Mouse (Mus musculus): ENCODE measurements at regions not wholly inside any gene's neighbourhood (a gene's known extent, or its start where the extent isn't known, plus 50 kb on each side); places are given as distances from the start of the nearest gene placed in this dataset.

GRCm38 (mm10) chr15:45171605-45172004 lies 5037.4 kb downstream of the 9330182O14Rik start:
- no peak for ATAC-seq (ENCODE audit: low read depth)
- no peak overlapping the region for H3K27ac ChIP-seq (replicated peaks; ENCODE audit: low read depth, low read length)
- WGBS, result 86% methylated on average over 1 of the region's 1 CpGs
- H3K4me2 ChIP-seq (ENCODE audit: low read depth, low read length), result no peak overlapping the region
- DNase-seq (ENCODE audit: low spot score), result no peak
- no peak overlapping the region for H3K4me3 ChIP-seq (ENCODE audit: low read depth, low read length)
- no peaks in the 10 kb centered on the region for H3K36me3 ChIP-seq (ENCODE audit: control insufficient read depth, insufficient read depth, low read length)
- H3K4me1 ChIP-seq (ENCODE audit: control insufficient read depth, insufficient read depth, low read length), result no peaks in the 10 kb centered on the region
- H3K9me3 ChIP-seq (ENCODE audit: control insufficient read depth, low read length), result no peaks in the 10 kb centered on the region
- no peak overlapping the region for H3K9ac ChIP-seq (ENCODE audit: low read depth, low read length)
- H3K27me3 ChIP-seq (replicated peaks; ENCODE audit: control insufficient read depth, insufficient read depth, low read length), result no peaks in the 10 kb centered on the region

- no peaks in the 10 kb centered on the region for H3K27me3 ChIP-seq (replicated peaks; ENCODE audit: control insufficient read depth, insufficient read depth, low read length)
Measured at GRCm38 (mm10) chr15:45178341-45178740, 5044.2 kb downstream of the 9330182O14Rik start.

GRCm38 (mm10) chr15:45180173-45180572 lies 5046.0 kb downstream of the 9330182O14Rik start:
- H3K4me1 ChIP-seq (ENCODE audit: control insufficient read depth, insufficient read depth, low read length), result no peaks in the 10 kb centered on the region
- ATAC-seq (ENCODE audit: low read depth), result no peak
- no peaks in the 10 kb centered on the region for H3K36me3 ChIP-seq (ENCODE audit: control insufficient read depth, insufficient read depth, low read length)
- no peaks in the 10 kb centered on the region for H3K9me3 ChIP-seq (ENCODE audit: control insufficient read depth, low read length)
- WGBS, result 56% methylated on average over 5 of the region's 5 CpGs
- peak; percentile 8 for DNase-seq (ENCODE audit: low spot score)
- no peak overlapping the region for H3K27ac ChIP-seq (replicated peaks; ENCODE audit: low read depth, low read length)
- no peak overlapping the region for H3K4me2 ChIP-seq (ENCODE audit: low read depth, low read length)
- no peak overlapping the region for H3K9ac ChIP-seq (ENCODE audit: low read depth, low read length)
- H3K27me3 ChIP-seq (replicated peaks; ENCODE audit: control insufficient read depth, insufficient read depth, low read length), result no peaks in the 10 kb centered on the region
- H3K4me3 ChIP-seq (ENCODE audit: low read depth, low read length), result no peak overlapping the region

More at GRCm38 (mm10) chr15:45178341-45178740, 5044.2 kb downstream of the 9330182O14Rik start:
- Histone ChIP-seq H3K9me3 (ENCODE audit: control insufficient read depth, low read length) (no peaks in the 10 kb centered on the region), H3K9ac (ENCODE audit: low read depth, low read length) (no peak overlapping the region), H3K4me2 (ENCODE audit: low read depth, low read length) (no peak overlapping the region), H3K36me3 (ENCODE audit: control insufficient read depth, insufficient read depth, low read length) (no peaks in the 10 kb centered on the region), H3K27ac (replicated peaks; ENCODE audit: low read depth, low read length) (no peak overlapping the region), H3K4me1 (ENCODE audit: control insufficient read depth, insufficient read depth, low read length) (no peaks in the 10 kb centered on the region), H3K4me3 (ENCODE audit: low read depth, low read length) (no peak overlapping the region)
- 29% methylated on average over 2 of the region's 2 CpGs for WGBS
- DNase-seq (ENCODE audit: low spot score), result peak; percentile 25
- no peak for ATAC-seq (ENCODE audit: low read depth)
